Mouse (Mus musculus): ENCODE measurements around the gene Ptprd. TPM values are rescaled to one million over a fixed set of nuclear protein-coding genes. Genes with fewer than 3 reads are reported as not detected.

Gene Ptprd
- total and polyA plus RNA-seq, 3 experiments = 0.30 to 0.66 TPM; not detected in 1

DNA sequence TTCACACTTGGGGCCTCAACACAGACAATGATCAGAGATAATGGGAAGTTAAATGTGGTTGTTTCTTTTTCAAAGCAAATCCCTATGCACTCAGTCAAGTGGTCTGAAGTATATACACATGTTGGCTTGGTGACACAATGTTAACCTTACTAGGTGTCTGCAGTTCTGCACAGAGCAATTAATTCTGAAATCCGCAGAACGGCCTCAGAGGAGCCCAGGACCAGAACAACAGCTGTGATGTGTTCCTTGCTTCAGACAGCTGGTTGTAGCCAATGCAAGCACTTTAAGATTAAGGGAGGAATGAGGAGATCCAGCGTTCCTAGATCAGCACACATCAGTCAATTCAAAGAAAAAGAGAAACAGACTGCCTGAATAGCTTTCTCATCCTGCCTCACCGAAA lies 1891.9 kb downstream of the Ptprd start:
- TF ChIP-seq GATA2 (IDR thresholded peaks at IDR 0.05; ENCODE audit: borderline replicate concordance, low read depth, low read length) (no peak), TAL1 (conservative IDR thresholded peaks at IDR 0.05; ENCODE audit: low read depth, low read length) (no peak), CTCF (IDR thresholded peaks at IDR 0.05; ENCODE audit: low read depth, low read length) (no peak), GATA1 (IDR thresholded peaks at IDR 0.05; ENCODE audit: borderline replicate concordance, low read length) (no peak), POLR2AphosphoS5 (IDR thresholded peaks at IDR 0.05; ENCODE audit: insufficient replicate concordance, low read depth, low read length) (no peak)
- no peak for DNase-seq (ENCODE audit: low spot score)
- no peak for ATAC-seq (ENCODE audit: extremely low read depth, insufficient number of reproducible peaks, low FRiP score, poor library complexity, severe bottlenecking)
- Histone ChIP-seq H3K4me3 (ENCODE audit: low read depth, low read length) (no peak overlapping the region), H3K4me1 (ENCODE audit: insufficient read depth, low read depth, low read length) (no peaks in the 10 kb centered on the region), H3K27me3 (ENCODE audit: insufficient read depth, low read length) (no peaks in the 10 kb centered on the region), H3K9me3 (replicated peaks) (no peaks in the 10 kb centered on the region), H3K36me3 (replicated peaks) (no peaks in the 10 kb centered on the region)

DNA sequence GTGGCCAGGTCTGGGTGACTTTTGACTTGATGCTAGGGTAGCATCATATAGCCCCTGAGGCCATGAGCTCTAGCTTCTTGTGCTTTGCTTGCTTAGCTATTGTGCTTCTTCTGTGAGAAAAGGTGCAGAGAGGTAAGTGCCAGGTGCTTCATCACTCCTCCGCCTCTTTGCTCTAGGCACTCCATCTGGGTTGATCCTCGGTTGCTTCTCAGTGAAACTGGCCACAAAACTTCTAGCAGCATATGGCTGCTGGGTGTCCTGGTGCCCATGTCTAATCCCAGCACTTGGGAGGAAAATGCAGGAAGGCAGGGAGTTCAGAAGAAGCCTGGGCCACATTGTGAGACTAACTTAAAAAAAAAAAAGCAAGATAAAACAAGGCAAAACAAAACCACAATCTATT lies 1895.8 kb downstream of the Ptprd start:
- ATAC-seq (ENCODE audit: extremely low read depth, insufficient number of reproducible peaks, low FRiP score, poor library complexity, severe bottlenecking) (no peak), DNase-seq (ENCODE audit: low spot score) (no peak)

DNA sequence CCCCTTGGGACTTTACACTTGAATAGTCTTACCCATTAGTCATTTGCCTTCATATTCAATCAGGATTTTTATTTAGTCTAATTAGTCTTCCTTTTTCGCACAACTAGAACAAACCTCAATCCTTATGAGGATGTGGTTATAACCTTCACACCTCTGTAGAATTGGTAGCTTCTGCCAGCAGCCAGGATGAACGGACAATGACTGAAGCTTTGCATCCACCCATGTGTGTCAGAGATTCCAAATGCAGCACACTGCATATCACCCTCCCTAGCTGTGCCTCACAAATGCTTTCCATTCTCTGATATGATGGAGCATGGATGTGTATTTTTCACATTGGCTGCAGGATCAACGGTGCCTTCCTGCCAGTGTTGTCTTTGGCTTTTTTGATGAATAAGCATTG lies 1898.0 kb downstream of the Ptprd start:
- H3K4me1 ChIP-seq (ENCODE audit: insufficient read depth, low read depth, low read length) = no peaks in the 10 kb centered on the region
- TF ChIP-seq CTCF (IDR thresholded peaks at IDR 0.05; ENCODE audit: low read depth, low read length) (no peak), GATA2 (IDR thresholded peaks at IDR 0.05; ENCODE audit: borderline replicate concordance, low read depth, low read length) (no peak), TAL1 (conservative IDR thresholded peaks at IDR 0.05; ENCODE audit: low read depth, low read length) (no peak), POLR2AphosphoS5 (IDR thresholded peaks at IDR 0.05; ENCODE audit: insufficient replicate concordance, low read depth, low read length) (no peak), GATA1 (IDR thresholded peaks at IDR 0.05; ENCODE audit: borderline replicate concordance, low read length) (no peak)
- no peaks in the 10 kb centered on the region for H3K36me3 ChIP-seq (replicated peaks)
- no peaks in the 10 kb centered on the region for H3K9me3 ChIP-seq (replicated peaks)
- DNase-seq (ENCODE audit: low spot score) = no peak
- no peak for ATAC-seq (ENCODE audit: extremely low read depth, insufficient number of reproducible peaks, low FRiP score, poor library complexity, severe bottlenecking)
- H3K4me3 ChIP-seq (ENCODE audit: low read depth, low read length) = no peak overlapping the region
- H3K27me3 ChIP-seq (ENCODE audit: insufficient read depth, low read length) = no peaks in the 10 kb centered on the region

More for the DNA sequence above, 1895.8 kb downstream of the Ptprd start:
- Histone ChIP-seq H3K27me3 (ENCODE audit: insufficient read depth, low read length) (no peaks in the 10 kb centered on the region), H3K36me3 (replicated peaks) (no peaks in the 10 kb centered on the region), H3K4me3 (ENCODE audit: low read depth, low read length) (no peak overlapping the region), H3K4me1 (ENCODE audit: insufficient read depth, low read depth, low read length) (no peaks in the 10 kb centered on the region), H3K9me3 (replicated peaks) (no peaks in the 10 kb centered on the region)
- TF ChIP-seq CTCF (IDR thresholded peaks at IDR 0.05; ENCODE audit: low read depth, low read length) = no peak
- no peak for TF ChIP-seq GATA1 (IDR thresholded peaks at IDR 0.05; ENCODE audit: borderline replicate concordance, low read length)
- TF ChIP-seq GATA2 (IDR thresholded peaks at IDR 0.05; ENCODE audit: borderline replicate concordance, low read depth, low read length) = no peak
- TF ChIP-seq POLR2AphosphoS5 (IDR thresholded peaks at IDR 0.05; ENCODE audit: insufficient replicate concordance, low read depth, low read length) = no peak
- no peak for TF ChIP-seq TAL1 (conservative IDR thresholded peaks at IDR 0.05; ENCODE audit: low read depth, low read length)

DNA sequence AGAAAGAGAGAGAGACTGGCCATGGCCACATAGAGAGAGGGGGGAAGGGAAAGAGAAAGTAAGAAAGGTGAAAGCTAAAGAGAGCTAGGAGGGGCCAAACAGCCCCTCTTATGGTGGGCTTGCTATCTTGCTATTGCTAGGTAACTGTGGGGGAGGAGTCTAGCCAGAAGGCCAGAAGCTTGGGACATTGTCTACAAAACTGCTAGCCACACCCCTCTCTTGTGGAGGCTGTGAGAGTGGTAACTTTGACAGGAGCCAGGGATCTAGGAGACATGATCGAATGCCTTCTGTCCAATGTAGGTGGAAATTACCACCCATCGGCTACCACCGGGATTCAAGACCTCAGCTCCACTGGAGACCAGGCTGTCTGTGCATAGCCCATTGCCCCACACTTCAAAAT lies 1899.2 kb downstream of the Ptprd start:
- ATAC-seq (ENCODE audit: extremely low read depth, insufficient number of reproducible peaks, low FRiP score, poor library complexity, severe bottlenecking) = no peak

DNA sequence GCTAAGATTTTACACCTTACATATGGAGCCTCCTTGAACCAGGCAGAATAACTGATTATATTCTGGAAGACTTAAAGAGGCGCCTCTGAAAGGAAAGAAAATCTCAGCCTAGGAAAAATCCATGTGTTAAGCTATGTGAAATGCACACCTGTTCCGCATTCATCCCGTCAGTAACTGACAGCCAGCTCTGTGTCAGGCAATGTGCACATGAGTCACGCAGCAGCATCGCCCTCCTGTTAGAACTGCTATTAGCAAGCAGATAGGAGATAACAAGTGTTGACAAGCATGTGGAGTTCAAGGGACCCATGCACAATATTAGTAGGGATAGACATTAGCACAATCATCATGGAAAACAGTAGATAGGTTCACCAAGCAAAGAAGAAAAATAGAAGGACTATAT lies 1905.8 kb downstream of the Ptprd start:
- no peak for ATAC-seq (ENCODE audit: extremely low read depth, insufficient number of reproducible peaks, low FRiP score, poor library complexity, severe bottlenecking)
- H3K9me3 ChIP-seq (replicated peaks) = no peaks in the 10 kb centered on the region
- no peak overlapping the region for H3K4me3 ChIP-seq (ENCODE audit: low read depth, low read length)
- no peak for DNase-seq (ENCODE audit: low spot score)
- no peaks in the 10 kb centered on the region for H3K4me1 ChIP-seq (ENCODE audit: insufficient read depth, low read depth, low read length)
- TF ChIP-seq CTCF (IDR thresholded peaks at IDR 0.05; ENCODE audit: low read depth, low read length) (no peak), GATA1 (IDR thresholded peaks at IDR 0.05; ENCODE audit: borderline replicate concordance, low read length) (no peak), POLR2AphosphoS5 (IDR thresholded peaks at IDR 0.05; ENCODE audit: insufficient replicate concordance, low read depth, low read length) (no peak), TAL1 (conservative IDR thresholded peaks at IDR 0.05; ENCODE audit: low read depth, low read length) (no peak), GATA2 (IDR thresholded peaks at IDR 0.05; ENCODE audit: borderline replicate concordance, low read depth, low read length) (no peak)
- no peaks in the 10 kb centered on the region for H3K27me3 ChIP-seq (ENCODE audit: insufficient read depth, low read length)
- H3K36me3 ChIP-seq (replicated peaks) = no peaks in the 10 kb centered on the region

More for the DNA sequence above, 1899.2 kb downstream of the Ptprd start:
- Histone ChIP-seq H3K9me3 (replicated peaks) (no peaks in the 10 kb centered on the region), H3K36me3 (replicated peaks) (no peaks in the 10 kb centered on the region), H3K4me1 (ENCODE audit: insufficient read depth, low read depth, low read length) (no peaks in the 10 kb centered on the region), H3K4me3 (ENCODE audit: low read depth, low read length) (no peak overlapping the region), H3K27me3 (ENCODE audit: insufficient read depth, low read length) (no peaks in the 10 kb centered on the region)
- no peak for TF ChIP-seq CTCF (IDR thresholded peaks at IDR 0.05; ENCODE audit: low read depth, low read length)
- DNase-seq (ENCODE audit: low spot score) = no peak

DNA sequence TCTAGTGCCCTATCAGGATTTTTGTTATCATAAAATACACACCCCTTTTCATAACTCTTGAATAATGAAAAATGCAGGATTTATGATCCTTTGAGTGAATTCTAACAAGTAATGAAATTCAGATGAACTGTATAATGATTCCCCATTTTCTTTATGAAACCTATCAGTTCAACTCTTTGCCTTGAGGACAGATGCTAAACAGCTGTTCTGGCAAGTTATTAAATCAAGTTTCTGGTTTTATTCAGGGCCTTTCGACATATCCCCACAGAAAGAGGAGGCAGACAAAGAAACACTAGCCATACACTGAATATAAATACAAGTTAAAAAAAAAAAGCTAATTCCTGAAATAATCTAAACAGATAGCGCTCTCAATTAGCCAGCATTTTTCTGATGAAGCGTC lies 1914.4 kb downstream of the Ptprd start:
- H3K4me1 ChIP-seq (ENCODE audit: insufficient read depth, low read depth, low read length) = no peaks in the 10 kb centered on the region
- no peak for ATAC-seq (ENCODE audit: extremely low read depth, insufficient number of reproducible peaks, low FRiP score, poor library complexity, severe bottlenecking)

More for the DNA sequence above, 1914.4 kb downstream of the Ptprd start:
- H3K36me3 ChIP-seq (replicated peaks) = no peaks in the 10 kb centered on the region
- H3K9me3 ChIP-seq (replicated peaks) = no peaks in the 10 kb centered on the region
- DNase-seq (ENCODE audit: low spot score) = no peak
- no peaks in the 10 kb centered on the region for H3K27me3 ChIP-seq (ENCODE audit: insufficient read depth, low read length)
- TF ChIP-seq GATA1 (IDR thresholded peaks at IDR 0.05; ENCODE audit: borderline replicate concordance, low read length) (no peak), CTCF (IDR thresholded peaks at IDR 0.05; ENCODE audit: low read depth, low read length) (no peak), GATA2 (IDR thresholded peaks at IDR 0.05; ENCODE audit: borderline replicate concordance, low read depth, low read length) (no peak), POLR2AphosphoS5 (IDR thresholded peaks at IDR 0.05; ENCODE audit: insufficient replicate concordance, low read depth, low read length) (no peak)
- no peak overlapping the region for H3K4me3 ChIP-seq (ENCODE audit: low read depth, low read length)

All from G1E (cell line).